Mouse (Mus musculus): Measurements from ENCODE around the gene Lrig3.

Lrig3 gene

DNA sequence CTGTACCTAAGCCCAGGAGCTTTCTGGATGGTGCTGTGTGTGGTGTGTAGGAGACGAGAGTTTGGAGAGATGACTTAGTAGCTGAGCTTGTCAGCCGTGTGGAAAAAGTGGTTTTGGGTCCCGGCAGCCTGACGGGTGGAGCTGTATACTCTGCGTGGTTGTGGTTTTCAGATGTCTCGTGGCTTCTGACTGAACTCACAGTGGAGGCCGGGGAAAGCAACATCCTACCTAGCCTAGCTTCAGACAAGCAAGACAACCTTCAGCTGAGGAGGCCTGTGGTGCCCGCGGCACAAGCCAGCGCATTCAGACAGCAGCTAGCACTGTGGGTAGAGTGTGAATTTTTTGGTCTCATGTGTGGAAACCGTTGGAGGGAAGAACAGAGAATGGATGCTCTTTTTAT is 47.7 kb downstream of the Lrig3 start:
- TF ChIP-seq GATA4 (IDR thresholded peaks at IDR 0.05; ENCODE audit: insufficient replicate concordance, low read length) = no peak

DNA sequence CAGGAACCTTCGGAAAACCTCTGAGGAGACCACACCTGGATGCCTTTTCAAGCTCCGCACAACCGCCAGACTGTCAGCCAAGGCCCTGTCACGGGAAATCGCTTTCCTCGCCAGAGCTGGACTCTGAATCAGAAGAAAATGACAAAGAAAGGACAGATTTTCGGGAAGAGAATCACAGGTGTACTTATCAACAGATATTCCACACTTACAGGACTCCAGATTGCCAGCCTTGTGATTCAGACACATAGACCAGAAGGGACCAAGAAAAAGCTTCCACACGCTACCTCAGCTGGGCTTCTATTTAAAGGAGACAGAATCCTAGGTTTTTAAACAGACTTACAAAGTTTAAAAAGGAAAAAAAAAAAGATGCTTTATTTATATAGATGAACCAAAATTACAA is 48.7 kb downstream of the Lrig3 start:
- TF ChIP-seq GATA4 (IDR thresholded peaks at IDR 0.05; ENCODE audit: insufficient replicate concordance, low read length) = no peak

DNA sequence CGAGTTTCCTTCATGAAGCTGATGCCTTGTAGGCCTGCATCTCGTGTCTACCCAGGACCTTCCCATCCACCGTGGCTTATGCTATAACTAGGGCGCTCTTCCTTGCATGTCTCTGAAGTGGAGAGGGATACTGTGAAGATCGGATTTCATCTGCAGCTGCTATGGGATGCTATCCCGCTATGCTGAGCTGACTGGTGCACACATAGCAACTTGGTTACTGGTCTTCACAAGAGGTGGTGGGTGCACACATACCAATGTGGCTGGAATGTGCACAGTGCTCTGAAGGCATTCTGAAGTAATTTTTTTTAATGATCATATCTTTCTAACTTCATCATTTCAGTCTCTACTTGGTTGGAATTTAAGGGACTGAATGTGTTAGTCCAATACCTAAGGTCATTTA is 49.7 kb downstream of the Lrig3 start:
- TF ChIP-seq GATA4 (IDR thresholded peaks at IDR 0.05; ENCODE audit: insufficient replicate concordance, low read length) = no peak

DNA sequence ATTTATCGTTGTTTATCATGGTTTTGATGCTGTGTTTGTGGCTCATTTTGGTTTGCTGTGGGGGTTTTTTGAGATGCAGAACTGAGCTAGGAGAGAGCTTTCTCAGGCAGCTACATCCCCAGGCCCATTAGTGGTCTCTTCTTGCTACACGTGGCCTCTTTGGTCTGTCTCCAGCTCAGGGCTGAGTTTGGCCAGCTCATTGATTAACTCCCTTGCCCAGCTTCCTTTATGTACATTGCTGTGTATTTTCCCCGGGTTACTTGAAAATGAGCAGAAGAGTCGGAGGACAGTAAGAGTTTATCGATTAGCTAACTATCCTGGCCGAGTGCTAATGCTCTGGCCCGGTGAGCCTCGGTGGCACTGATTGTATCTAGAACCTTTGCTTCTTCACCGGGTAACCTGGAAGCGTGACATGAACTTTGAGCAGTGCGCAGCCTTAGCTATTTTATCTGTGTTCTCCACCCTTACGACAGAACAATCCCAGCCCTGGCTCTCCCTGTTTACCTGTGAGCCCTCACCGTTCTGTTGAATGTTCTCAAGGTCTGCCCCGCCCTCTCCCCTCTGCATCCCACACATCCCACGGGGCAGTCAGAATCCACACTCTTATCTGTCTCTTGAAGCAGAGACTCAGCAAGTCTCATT is 53.5 kb downstream of the Lrig3 start:
- no peak for TF ChIP-seq GATA4 (IDR thresholded peaks at IDR 0.05; ENCODE audit: insufficient replicate concordance, low read length)

DNA sequence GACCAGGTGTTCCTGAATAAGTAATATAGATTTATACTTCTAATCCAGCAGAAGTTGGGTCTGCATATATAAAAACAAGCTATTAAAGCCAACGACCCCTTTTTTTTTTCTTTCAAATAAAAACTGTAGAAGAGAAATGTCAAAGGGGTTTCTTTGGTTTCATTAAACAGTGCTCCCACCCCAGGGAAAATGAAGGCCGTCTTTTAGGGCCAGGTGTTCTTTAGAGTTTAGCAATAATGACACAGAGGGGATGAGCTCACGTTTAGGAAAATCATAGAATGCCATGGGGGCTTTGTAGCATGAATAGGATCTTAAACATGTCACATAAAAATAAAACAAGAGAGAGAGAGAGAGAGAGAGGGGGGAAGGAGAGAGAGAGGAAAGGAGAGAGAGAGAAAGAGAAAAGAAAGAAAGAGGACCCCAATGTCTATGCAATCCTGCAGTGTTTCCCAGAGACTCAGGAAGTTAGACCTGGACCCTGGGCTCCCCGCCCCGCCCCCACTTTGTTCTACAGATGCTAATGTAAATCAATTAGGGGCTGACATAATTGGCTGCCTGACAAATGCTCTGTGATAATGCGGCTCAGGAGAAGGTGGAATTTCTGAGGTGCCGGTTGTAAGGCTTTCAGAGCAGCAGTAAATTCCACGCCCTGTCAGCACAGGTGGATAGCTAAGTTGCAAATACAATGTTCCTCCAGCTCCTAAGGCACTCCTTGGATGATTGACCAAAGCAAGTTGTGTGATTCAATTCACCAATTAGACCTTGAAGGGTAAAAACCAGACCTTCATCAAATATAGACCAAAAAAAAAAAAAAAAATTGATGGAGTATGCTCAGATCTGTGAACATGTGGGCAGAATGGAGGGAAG is 62.8 kb downstream of the Lrig3 start:
- TF ChIP-seq GATA4 (IDR thresholded peaks at IDR 0.05; ENCODE audit: insufficient replicate concordance, low read length) = no peak

DNA sequence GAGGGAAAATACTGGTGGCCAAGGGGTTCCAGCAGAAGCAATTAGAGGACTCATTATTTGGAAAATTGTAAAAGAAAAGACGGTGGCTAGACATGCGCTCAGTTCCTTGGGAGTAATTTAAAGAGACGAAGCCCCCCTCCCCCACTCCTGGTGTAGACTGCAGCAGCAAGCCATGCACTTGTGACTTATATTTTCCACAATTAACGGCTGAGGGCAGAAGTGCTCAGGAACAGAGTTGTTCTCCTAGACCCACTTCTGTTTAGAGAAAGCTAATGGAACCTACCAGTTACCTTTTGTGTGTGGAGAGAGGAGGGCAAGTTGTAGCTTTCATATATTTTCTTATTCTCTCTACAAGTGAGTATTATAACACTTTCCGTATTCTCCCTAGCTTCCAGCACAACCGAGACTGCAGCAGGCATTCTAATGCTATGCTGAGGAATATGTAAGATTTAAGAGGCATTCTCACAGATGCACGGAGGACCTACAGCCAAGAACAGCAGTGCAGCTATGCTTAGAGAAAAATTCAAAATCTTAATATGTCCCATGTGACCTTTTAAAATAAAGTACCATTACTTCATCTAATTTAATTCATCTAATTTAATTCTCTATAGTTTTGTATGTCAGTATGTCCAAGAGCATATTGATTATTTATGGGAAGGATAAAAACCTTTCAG is 63.6 kb downstream of the Lrig3 start:
- no peak for TF ChIP-seq GATA4 (IDR thresholded peaks at IDR 0.05; ENCODE audit: insufficient replicate concordance, low read length)

DNA sequence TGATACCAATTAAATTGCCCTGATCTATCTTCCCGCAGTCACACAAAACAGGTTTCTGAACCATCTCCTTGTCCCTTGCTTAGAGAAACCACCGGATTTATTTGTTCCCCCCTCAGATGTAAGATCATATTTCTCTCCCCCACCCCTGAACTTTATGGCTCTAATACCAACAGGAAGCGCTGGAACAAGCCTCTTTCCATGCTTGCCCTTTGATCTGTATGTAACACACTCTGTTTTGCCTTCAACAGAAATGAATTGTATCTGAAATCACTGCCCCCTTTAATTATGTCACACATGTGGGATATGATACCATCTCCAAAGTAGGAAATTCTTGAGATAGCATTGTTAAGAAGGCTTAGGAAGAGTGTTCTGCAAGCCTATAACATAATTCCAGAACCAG is 90.9 kb downstream of the Lrig3 start:
- TF ChIP-seq GATA4 (IDR thresholded peaks at IDR 0.05; ENCODE audit: insufficient replicate concordance, low read length) = no peak

DNA sequence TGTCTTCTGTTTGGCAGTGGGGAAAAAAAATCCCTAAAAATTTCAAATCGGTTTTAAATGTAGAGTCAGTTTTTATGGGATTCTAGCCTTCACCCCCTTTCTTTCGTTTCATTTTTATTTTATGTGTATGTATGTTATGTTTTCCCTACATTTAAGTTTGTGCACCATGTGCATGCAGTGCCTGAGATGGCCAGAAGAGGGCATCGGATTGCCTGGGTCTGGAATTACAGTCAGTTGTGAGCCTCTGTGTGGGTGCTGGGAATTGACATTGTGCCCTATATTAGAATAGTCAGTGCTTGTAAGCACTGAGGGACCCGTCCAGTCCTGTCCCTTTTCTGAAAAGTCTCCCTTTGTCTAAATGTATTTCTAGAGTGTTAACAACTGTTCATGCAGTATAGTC is 96.8 kb downstream of the Lrig3 start:
- no peak for TF ChIP-seq GATA4 (IDR thresholded peaks at IDR 0.05; ENCODE audit: insufficient replicate concordance, low read length)

Data from liver, adult (tissue).